Mouse (Mus musculus): ENCODE measurements around the gene Gm11273.

DNA sequence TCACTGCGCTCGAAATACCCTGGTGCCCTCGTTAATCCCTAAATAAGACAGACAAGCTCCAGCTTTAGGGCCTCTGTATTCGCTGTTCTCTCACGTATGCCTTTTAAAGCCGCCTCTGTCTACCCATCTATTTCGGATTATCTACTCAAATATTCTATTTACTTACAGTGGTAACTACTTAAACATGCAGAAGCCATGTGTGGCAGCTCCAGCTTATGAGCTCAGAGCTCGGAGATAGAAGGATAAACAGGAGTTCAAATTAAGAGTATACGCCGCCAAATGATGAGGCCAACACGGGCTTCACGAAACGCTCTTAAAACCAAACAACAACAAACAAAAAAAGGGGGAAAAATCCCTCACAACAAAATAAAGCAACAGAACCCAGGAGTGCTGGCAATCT, 48.2 kb downstream of the Gm11273 start:
- TF ChIP-seq CTCF (IDR thresholded peaks at IDR 0.05; ENCODE audit: low read depth, low read length) (no peak), EP300 (IDR thresholded peaks at IDR 0.05; ENCODE audit: insufficient read depth, low read depth, low read length) (no peak), POLR2A (IDR thresholded peaks at IDR 0.05; ENCODE audit: insufficient read depth, low read length) (no peak)

Data from ES-Bruce4 (cell line).